Mouse (Mus musculus) urinary bladder, postnatal 14 days (tissue): ENCODE measurements at regions not wholly inside any gene's neighbourhood (a gene's known extent, or its start where the extent isn't known, plus 50 kb on each side); places are given as distances from the start of the nearest gene placed in this dataset.

Source experiments
- DNase-seq: peaks from one replicate; pipeline ENCODE4 v3.0.0; 2021; ENCODE audit warnings: low spot score

DNA sequence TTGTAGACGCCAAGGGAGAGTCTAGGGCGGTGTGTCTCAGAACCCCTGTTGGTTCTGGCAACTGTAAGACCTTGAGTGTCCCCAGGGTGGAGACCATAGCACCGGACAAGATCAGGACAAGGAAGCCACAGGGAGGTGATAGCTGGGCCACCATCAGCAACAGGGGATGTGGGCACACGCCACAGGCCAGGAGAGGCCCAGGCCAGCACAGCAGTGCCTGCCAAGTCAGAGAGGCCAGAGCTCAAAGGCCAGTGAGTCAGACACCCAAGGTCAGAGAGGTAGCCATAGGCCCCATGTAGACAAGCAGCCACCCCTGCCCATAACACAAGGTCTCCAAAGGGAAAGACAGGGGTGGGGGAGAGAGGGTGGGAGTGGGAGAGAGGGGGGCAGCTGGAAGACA is 52.2 kb upstream of the Zbtb40 start:
- DNase-seq, result no peak
